Mouse (Mus musculus): Measurements from ENCODE around the gene Chek2. TPM values are rescaled to one million over a fixed set of nuclear protein-coding genes. Genes with fewer than 3 reads are reported as not detected.

Gene Chek2
- polyA plus RNA-seq (2012; fragmentation: generic; extraction: Trizol), result 1 to 10 TPM; 1.1 to 8.3 TPM

GRCm38 (mm10) chr5:110839678-110840365 is at the start of gene Chek2, which contains the start of gene Hscb:
TSS of gene Chek2 (plus strand) at chr5:110839979.
TSS of gene Hscb (minus strand) at chr5:110839777.

GRCm38 (mm10) chr5:110809667-110810325 is 30.0 kb upstream of the Chek2 start, which contains the start of gene Ulk1:
TSS of gene Ulk1 (minus strand) at chr5:110810097.

GRCm38 (mm10) chr5:110879584-110880374 is 40.0 kb downstream of the Chek2 start, which contains the start of gene Ttc28:
TSS of gene Ttc28 (plus strand) at chr5:110879803.

Other genes starting within 250 kb of the Chek2 start
- 10 to 100 TPM; 20.7 to 51.2 TPM for gene Noc4l, start 186.6 kb upstream of the Chek2 start, polyA plus RNA-seq (2012; fragmentation: generic; extraction: Trizol)
- gene Ddx51, start 186.5 kb upstream of the Chek2 start, polyA plus RNA-seq (2012; fragmentation: generic; extraction: Trizol), result 1 to 10 TPM; 7.6 to 9.1 TPM
- 10 to 100 TPM in 1 of 2 experiments, 1 to 10 TPM in 1; 2.8 to 21.7 TPM for gene Ep400, start 69.3 kb upstream of the Chek2 start, polyA plus RNA-seq (2012; fragmentation: generic; extraction: Trizol)
- gene Pus1, start 59.3 kb upstream of the Chek2 start, polyA plus RNA-seq (2012; fragmentation: generic; extraction: Trizol), result 10 to 100 TPM; 18.5 to 29.9 TPM
- 10 to 100 TPM in 1 of 2 experiments, 1 to 10 TPM in 1; 3.4 to 23.4 TPM for gene Ulk1, start 29.9 kb upstream of the Chek2 start, polyA plus RNA-seq (2012; fragmentation: generic; extraction: Trizol)
- 10 to 100 TPM in 1 of 2 experiments, 1 to 10 TPM in 1; 6.4 to 31.9 TPM for gene Hscb, start 202 bp upstream of the Chek2 start, polyA plus RNA-seq (2012; fragmentation: generic; extraction: Trizol)
- 10 to 100 TPM in 1 of 2 experiments, 1 to 10 TPM in 1; 1.1 to 11.3 TPM for gene Ttc28, start 39.8 kb downstream of the Chek2 start, polyA plus RNA-seq (2012; fragmentation: generic; extraction: Trizol)

Measured in C3H10T1/2 (cell line).